19 mouse cellular contexts compared by ENCODE assay signal in genomic region chr1:179628438-179629106, GRCm38 (mm10). TPM values are rescaled to one million over a fixed set of nuclear protein-coding genes. Genes with fewer than 3 reads are reported as not detected.
A peak's percentile ranks its signal among the peaks of the same experiment; 100 is the strongest.
DNase-seq lines count a peak whose midpoint lies in the region; ATAC-seq lines count a peak whose summit lies in the region.
"Had no signal": no experiment of that assay in that cellular context is flagged by ENCODE, and none has a peak within 500 bp of the region (broad histone marks: within the 10 kb centered on the region; RNA-seq: fewer than 3 reads in every experiment).

No protein-coding gene starts in this region.

- H3K4me1 ChIP-seq in heart, embryonic 16.5 days (ENCODE audit: control insufficient read depth, insufficient read depth, low read length) = peaks cover 11% of the 10 kb centered on the region
- peaks cover 19% of the 10 kb centered on the region for H3K4me1 ChIP-seq in liver, embryonic 12.5 days
- no peaks in the 10 kb centered on the region for H3K4me1 ChIP-seq in stomach, embryonic 16.5 days (ENCODE audit: control insufficient read depth, insufficient read depth, low read length)
- H3K4me1 ChIP-seq: embryonic facial prominence, embryonic 13.5 days; forebrain, embryonic 12.5 days had no signal

- ATAC-seq in heart, embryonic 16.5 days (replicated peaks; ENCODE audit: extremely low read depth, insufficient read depth, low FRiP score) = peak; percentile 54; the same call in 1 of the 2 replicates
- peak; percentile 79 for ATAC-seq in liver, embryonic 12.5 days
- peak; percentile 78 for ATAC-seq in stomach, embryonic 16.5 days (ENCODE audit: insufficient read depth, low FRiP score)
- ATAC-seq: hindbrain, postnatal 0 days had no signal

- H3K27ac ChIP-seq in heart, embryonic 16.5 days (ENCODE audit: low read length) = 0 out of 2 replicates have a peak overlapping the region, but pooled peaks have one; percentile 23
- H3K27ac ChIP-seq in liver, embryonic 12.5 days = peak overlapping the region; percentile 37; the same call in 1 of the 2 replicates
- H3K27ac ChIP-seq in stomach, embryonic 16.5 days (ENCODE audit: low read length) = no peak overlapping the region
- H3K27ac ChIP-seq: embryonic facial prominence, embryonic 13.5 days; forebrain, embryonic 12.5 days; hindbrain, postnatal 0 days; kidney, postnatal 0 days had no signal

- no peak overlapping the region for H3K4me3 ChIP-seq in heart, embryonic 16.5 days (ENCODE audit: low read length)
- H3K4me3 ChIP-seq in liver, embryonic 12.5 days = no peak overlapping the region
- no peak overlapping the region for H3K4me3 ChIP-seq in stomach, embryonic 16.5 days (replicated peaks; ENCODE audit: low read length)
- H3K4me3 ChIP-seq: embryonic facial prominence, embryonic 13.5 days; forebrain, embryonic 12.5 days; myocyte had no signal

- no peaks in the 10 kb centered on the region for H3K9me3 ChIP-seq in heart, embryonic 16.5 days (replicated peaks; ENCODE audit: control insufficient read depth, low read length)
- no peaks in the 10 kb centered on the region for H3K9me3 ChIP-seq in liver, embryonic 12.5 days (replicated peaks)
- H3K9me3 ChIP-seq in stomach, embryonic 16.5 days (replicated peaks; ENCODE audit: control insufficient read depth, low read length) = no peaks in the 10 kb centered on the region
- H3K9me3 ChIP-seq: embryonic facial prominence, embryonic 13.5 days; forebrain, embryonic 12.5 days had no signal

- intact Hi-C loops in heart, postnatal 36 days (cut with DNase I) = no loop called here

- H3K4me2 ChIP-seq in heart, embryonic 16.5 days (ENCODE audit: low read depth, low read length) = peak overlapping the region; percentile 22
- H3K4me2 ChIP-seq in liver, embryonic 12.5 days = peak overlapping the region; percentile 41
- H3K4me2 ChIP-seq in stomach, embryonic 16.5 days (ENCODE audit: low read depth, low read length) = 0 out of 2 replicates have a peak overlapping the region, but pooled peaks have one; percentile 9
- H3K4me2 ChIP-seq: embryonic facial prominence, embryonic 13.5 days; forebrain, embryonic 12.5 days; midbrain, embryonic 11.5 days had no signal

- 0 out of 2 replicates have a peak overlapping the region, but pooled peaks have one; percentile 4 for H3K9ac ChIP-seq in heart, embryonic 16.5 days (ENCODE audit: low read length)
- no peak overlapping the region for H3K9ac ChIP-seq in liver, embryonic 12.5 days
- H3K9ac ChIP-seq in stomach, embryonic 16.5 days (ENCODE audit: low read length) = no peak overlapping the region
- H3K9ac ChIP-seq: embryonic facial prominence, embryonic 13.5 days; forebrain, embryonic 12.5 days had no signal

- DNase-seq in heart, postnatal 36 days = no peak
- DNase-seq in c-Kit-positive CD71-positive TER-119-positive erythroid progenitor cells, embryonic 14.5 days (ENCODE audit: low spot score) = peak; percentile 22
- DNase-seq in gastrocnemius, postnatal 25 days = no peak
- no peak for DNase-seq in lung, postnatal 10 days
- DNase-seq in lung, postnatal 4 days = no peak
- DNase-seq: adrenal gland, postnatal 25 days; heart, adult 18-20 months; left cerebral cortex, postnatal 4 days; right cerebral cortex, postnatal 14 days; thymus, postnatal 36 days had no signal

- 39% methylated on average over 8 of the region's 8 CpGs for WGBS in heart, embryonic 16.5 days
- WGBS in liver, embryonic 12.5 days (ENCODE audit: insufficient replicate concordance) = 30% methylated on average over 8 of the region's 8 CpGs
- 45% methylated on average over 8 of the region's 8 CpGs for WGBS in stomach, embryonic 16.5 days

- no peaks in the 10 kb centered on the region for H3K27me3 ChIP-seq in heart, embryonic 16.5 days (ENCODE audit: control insufficient read depth, insufficient read depth, low read length)
- H3K27me3 ChIP-seq in liver, embryonic 12.5 days (replicated peaks) = no peaks in the 10 kb centered on the region
- no peaks in the 10 kb centered on the region for H3K27me3 ChIP-seq in stomach, embryonic 16.5 days (ENCODE audit: control insufficient read depth, insufficient read depth, low read length)
- H3K27me3 ChIP-seq: embryonic facial prominence, embryonic 13.5 days; forebrain, embryonic 12.5 days had no signal

- H3K36me3 ChIP-seq in heart, embryonic 16.5 days (ENCODE audit: control insufficient read depth, insufficient read depth) = peaks cover 10% of the 10 kb centered on the region
- H3K36me3 ChIP-seq in liver, embryonic 12.5 days = peaks cover 18% of the 10 kb centered on the region
- H3K36me3 ChIP-seq in stomach, embryonic 16.5 days (ENCODE audit: control insufficient read depth, insufficient read depth, low read length) = no peaks in the 10 kb centered on the region

RNA-seq across cellular contexts. Expression of gene Sccpdh, which starts 39.4 kb away (rescaled TPM):
- polyA plus RNA-seq in heart, embryonic 16.5 days (2015; fragmentation: Nextera tagmentation; extraction: Ambion mirVana) = 104 and 109 TPM in 2 replicates
- total RNA-seq in heart, postnatal 36 days (2021) = 10 to 100 TPM; 57.1 to 58.5 TPM
- 14.5 and 14.8 TPM in 2 replicates for polyA plus RNA-seq in liver, embryonic 12.5 days (2016; fragmentation: Nextera tagmentation; extraction: Ambion mirVana)
- 55.2 and 65.1 TPM in 2 replicates for polyA plus RNA-seq in stomach, embryonic 16.5 days (2015; fragmentation: Nextera tagmentation; extraction: Ambion mirVana)
- 10 to 100 TPM; 29.8 to 34.6 TPM for total RNA-seq in gastrocnemius, postnatal 25 days (2021)
